In the genomic region with DNA sequence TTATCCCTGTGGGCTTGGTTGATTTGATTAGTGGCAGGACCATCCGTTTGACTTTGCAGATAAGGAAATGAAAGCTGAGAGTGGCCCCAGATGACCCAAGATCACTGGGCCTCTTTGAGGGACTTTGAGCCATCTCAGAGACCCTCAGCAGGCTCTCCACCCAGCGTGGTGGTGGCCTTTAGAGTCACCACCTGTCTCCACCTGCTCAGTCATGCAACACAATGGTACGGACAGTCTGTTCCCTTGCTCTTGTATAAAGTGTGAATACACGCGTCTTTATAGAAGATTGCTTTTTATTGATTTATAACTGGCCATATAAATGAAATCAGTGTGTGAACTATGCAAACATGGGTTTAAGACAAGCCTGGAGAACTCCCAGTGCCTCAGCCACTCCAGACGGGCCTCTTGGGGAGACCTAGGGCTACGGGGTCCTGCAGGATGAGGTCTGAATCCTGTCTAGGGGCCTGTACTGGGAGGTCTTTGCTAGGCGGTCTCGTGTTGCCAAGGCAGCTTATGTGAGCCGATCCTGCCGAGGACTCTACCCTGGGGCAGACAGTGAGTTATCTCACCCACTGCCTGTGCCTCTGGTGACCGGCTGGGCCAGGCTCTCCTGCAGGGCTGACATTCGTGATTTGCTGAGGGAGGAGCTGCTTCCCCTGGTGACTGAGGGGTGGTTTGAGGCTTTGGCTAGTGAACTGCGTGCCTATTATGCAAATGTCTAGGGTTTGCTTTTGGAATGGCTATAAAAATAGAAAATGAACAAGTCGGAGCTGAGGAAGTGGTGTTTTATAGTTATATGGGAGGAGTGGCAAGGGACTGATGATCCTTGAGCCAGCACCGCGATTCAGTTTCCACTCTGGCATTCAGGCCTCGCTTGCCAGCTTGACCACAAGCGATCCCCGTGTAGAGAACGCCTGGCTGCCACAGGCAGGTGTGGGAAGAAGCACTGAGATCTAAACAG, we compare ENCODE assay signal across 8 mouse cellular contexts.
A peak's percentile ranks its signal among the peaks of the same experiment; 100 is the strongest.
DNase-seq lines count a peak whose midpoint lies in the region; ATAC-seq and TF ChIP-seq lines count a peak whose summit lies in the region.

No protein-coding gene starts in this region.

- no peaks in the 10 kb centered on the region for H3K9me3 ChIP-seq in midbrain, embryonic 12.5 days

- peak; percentile 53 to 66; a peak in 2 of 4 replicates for ATAC-seq in hematopoietic stem cell, adult 5-6 weeks (replicated peaks in 1 of 2; ENCODE audit: insufficient read depth in 1 of 2, low FRiP score in 2 of 2, low TSS enrichment in 1 of 2, low read depth in 1 of 2, poor library complexity in 2 of 2, severe bottlenecking in 2 of 2)
- ATAC-seq in midbrain, embryonic 12.5 days (ENCODE audit: low FRiP score, low read depth) = no peak
- no peak for ATAC-seq in erythroblast, adult 5-6 weeks (replicated peaks; ENCODE audit: low FRiP score, poor library complexity, severe bottlenecking)

- TF ChIP-seq POLR2A in cerebellum, adult 2 months (IDR thresholded peaks at IDR 0.05; ENCODE audit: borderline replicate concordance, insufficient read depth, low read length) = no peak

- H3K4me3 ChIP-seq in midbrain, embryonic 12.5 days = no peak overlapping the region
- no peak overlapping the region for H3K4me3 ChIP-seq in cerebellum, adult 2 months (replicated peaks; ENCODE audit: insufficient read depth, low read depth, low read length)

- 69% methylated on average over 21 of the region's 21 CpGs for whole genome bisulfite sequencing in midbrain, embryonic 12.5 days
- WGBS in cerebellum, adult 2 months = 59% methylated on average over 21 of the region's 21 CpGs

- H3K4me1 ChIP-seq in midbrain, embryonic 12.5 days = peaks cover 7% of the 10 kb centered on the region; the same call in 1 of the 2 replicates
- H3K4me1 ChIP-seq in cerebellum, adult 2 months (ENCODE audit: control insufficient read depth, insufficient read depth, low read length) = peaks cover 13% of the 10 kb centered on the region

- peak; percentile 50 for DNase-seq in adrenal gland, postnatal 14 days
- no peak for DNase-seq in adrenal gland, postnatal 10 days
- peak; percentile 18 for DNase-seq in ZHBTc4 (ENCODE audit: low read depth, low spot score)
- DNase-seq in cerebellum, postnatal 36 days = no peak
- DNase-seq in cerebellum, adult 2 months = no peak

- no peaks in the 10 kb centered on the region; the same call in 1 of the 2 replicates for H3K27me3 ChIP-seq in midbrain, embryonic 12.5 days
- H3K27me3 ChIP-seq in cerebellum, adult 2 months (ENCODE audit: control insufficient read depth, insufficient read depth, low read length) = no peaks in the 10 kb centered on the region

- 0 out of 2 replicates have a peak overlapping the region, but pooled peaks have one; percentile 4 for H3K27ac ChIP-seq in midbrain, embryonic 12.5 days (replicated peaks)
- H3K27ac ChIP-seq in cerebellum, adult 2 months (ENCODE audit: insufficient read depth, low read length) = no peak overlapping the region

- no peaks in the 10 kb centered on the region for H3K36me3 ChIP-seq in midbrain, embryonic 12.5 days

- H3K4me2 ChIP-seq in midbrain, embryonic 12.5 days (replicated peaks) = no peak overlapping the region

- H3K9ac ChIP-seq in midbrain, embryonic 12.5 days (replicated peaks) = no peak overlapping the region

- no peak for TF ChIP-seq CTCF in cerebellum, adult 2 months (IDR thresholded peaks at IDR 0.05; ENCODE audit: borderline replicate concordance, insufficient read depth, low read depth, low read length)

Comparison
In these comparisons a context has a peak if more than half of its experiments do, and no peak if none do; other contexts are left out.
1. DNase-seq: peak in adrenal gland, postnatal 14 days (single experiment) and ZHBTc4 (single experiment); none in adrenal gland, postnatal 10 days (single experiment), cerebellum, postnatal 36 days (0 of 2) and cerebellum, adult 2 months (0 of 2).
2. ATAC-seq: peak in hematopoietic stem cell, adult 5-6 weeks (2 of 2); none in midbrain, embryonic 12.5 days (single experiment) and erythroblast, adult 5-6 weeks (single experiment).